Mouse (Mus musculus) CD4-positive, CD25-positive, alpha-beta regulatory T cell, adult 2 months (primary cell): ENCODE measurements at regions not wholly inside any gene's neighbourhood (a gene's known extent, or its start where the extent isn't known, plus 50 kb on each side); places are given as distances from the start of the nearest gene placed in this dataset.

Experiments
- DNase-seq: peaks from one replicate; pipeline ENCODE4 v3.0.0-alpha.2; 2012; ENCODE audit warnings: low read depth, low spot score

- DNase-seq = no peak
These were observed 151.7 kb downstream of the Chst1 start for GRCm38 (mm10) chr2:92751256-92751655.

GRCm38 (mm10) chr2:92752156-92752555 is 152.6 kb downstream of the Chst1 start:
- no peak for DNase-seq

- no peak for DNase-seq
These were observed 153.3 kb downstream of the Chst1 start for GRCm38 (mm10) chr2:92752794-92753193.

- DNase-seq = no peak
These were observed 155.2 kb downstream of the Chst1 start for GRCm38 (mm10) chr2:92754505-92755280.

- no peak for DNase-seq
These were observed 157.0 kb downstream of the Chst1 start for GRCm38 (mm10) chr2:92756491-92756890.

- DNase-seq = no peak
These were observed 156.1 kb upstream of the Syt13 start for GRCm38 (mm10) chr2:92758775-92759174.

- no peak for DNase-seq
These were observed 150.8 kb upstream of the Syt13 start for GRCm38 (mm10) chr2:92763881-92764635.

- no peak for DNase-seq
These were observed 147.4 kb upstream of the Syt13 start for GRCm38 (mm10) chr2:92767476-92768005.

GRCm38 (mm10) chr2:92768088-92768487 is 146.8 kb upstream of the Syt13 start:
- no peak for DNase-seq

GRCm38 (mm10) chr2:92769061-92769460 is 145.8 kb upstream of the Syt13 start:
- DNase-seq = no peak

GRCm38 (mm10) chr2:92770098-92770497 is 144.8 kb upstream of the Syt13 start:
- DNase-seq = no peak

- DNase-seq = no peak
These were observed 142.3 kb upstream of the Syt13 start for GRCm38 (mm10) chr2:92772623-92773022.

- DNase-seq = no peak
These were observed 138.4 kb upstream of the Syt13 start for GRCm38 (mm10) chr2:92776497-92776896.

- no peak for DNase-seq
These were observed 135.8 kb upstream of the Syt13 start for GRCm38 (mm10) chr2:92779101-92779500.

- DNase-seq = no peak
These were observed 134.9 kb upstream of the Syt13 start for GRCm38 (mm10) chr2:92780021-92780420.

- no peak for DNase-seq
These were observed 133.4 kb upstream of the Syt13 start for GRCm38 (mm10) chr2:92781451-92781850.

GRCm38 (mm10) chr2:92782621-92783020 is 132.3 kb upstream of the Syt13 start:
- no peak for DNase-seq

- DNase-seq = no peak
These were observed 130.0 kb upstream of the Syt13 start for GRCm38 (mm10) chr2:92784916-92785315.

- DNase-seq = no peak
These were observed 126.9 kb upstream of the Syt13 start for GRCm38 (mm10) chr2:92787925-92788410.

- no peak for DNase-seq
These were observed 126.0 kb upstream of the Syt13 start for GRCm38 (mm10) chr2:92788875-92789274.

GRCm38 (mm10) chr2:92790374-92790773 is 124.5 kb upstream of the Syt13 start:
- DNase-seq = no peak

- no peak for DNase-seq
These were observed 115.1 kb upstream of the Syt13 start for GRCm38 (mm10) chr2:92799770-92800169.

GRCm38 (mm10) chr2:92800667-92801066 is 114.2 kb upstream of the Syt13 start:
- DNase-seq = no peak
